Mouse (Mus musculus): Measurements from ENCODE around the gene Bach2.

Bach2 gene

DNA sequence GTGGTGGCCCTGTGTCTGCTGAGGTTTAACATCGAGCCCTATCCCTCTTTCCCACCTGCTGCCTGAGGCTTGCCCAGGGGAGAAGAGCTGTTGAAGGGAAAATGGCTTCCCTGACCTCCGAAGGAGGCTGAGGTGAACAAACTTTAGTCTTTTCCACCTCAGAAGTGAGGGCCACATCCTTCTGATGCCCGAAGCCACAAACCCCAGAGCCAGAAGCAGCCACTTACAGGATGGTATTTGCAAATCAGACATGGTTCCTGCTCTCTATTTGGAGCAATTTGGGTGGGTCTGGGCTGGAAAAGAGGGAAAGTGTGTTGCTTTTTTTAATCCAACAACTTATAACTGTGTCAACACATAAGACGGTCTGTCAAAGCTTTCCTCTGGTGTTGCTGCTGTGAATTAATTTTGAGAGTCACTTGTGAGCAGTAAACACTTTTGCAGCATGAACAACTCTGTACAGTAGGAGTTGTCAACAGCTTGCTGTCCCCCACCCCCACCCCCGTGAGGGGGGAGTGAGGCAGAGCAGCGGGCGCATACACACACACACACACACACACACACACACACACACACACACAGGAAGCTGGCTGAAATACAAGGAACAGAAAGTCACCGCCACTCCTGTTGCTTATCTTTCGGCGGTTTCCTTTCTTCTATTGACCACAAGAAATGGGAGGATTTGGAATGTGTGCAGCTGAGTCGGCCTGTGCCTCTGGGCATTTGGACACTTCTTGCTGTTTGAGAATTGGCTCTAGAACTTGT lies 149.1 kb downstream of the Bach2 start:
- no peak for DNase-seq (ENCODE audit: low read depth, low spot score)

GRCm38 (mm10) chr4:32388564-32388963 lies 150.0 kb downstream of the Bach2 start:
- DNase-seq (ENCODE audit: low read depth, low spot score) = no peak

GRCm38 (mm10) chr4:32389107-32389800 lies 150.7 kb downstream of the Bach2 start:
- no peak for DNase-seq (ENCODE audit: low read depth, low spot score)

- DNase-seq (ENCODE audit: low read depth, low spot score) = no peak
Measured at GRCm38 (mm10) chr4:32391260-32391659, 152.7 kb downstream of the Bach2 start.

DNA sequence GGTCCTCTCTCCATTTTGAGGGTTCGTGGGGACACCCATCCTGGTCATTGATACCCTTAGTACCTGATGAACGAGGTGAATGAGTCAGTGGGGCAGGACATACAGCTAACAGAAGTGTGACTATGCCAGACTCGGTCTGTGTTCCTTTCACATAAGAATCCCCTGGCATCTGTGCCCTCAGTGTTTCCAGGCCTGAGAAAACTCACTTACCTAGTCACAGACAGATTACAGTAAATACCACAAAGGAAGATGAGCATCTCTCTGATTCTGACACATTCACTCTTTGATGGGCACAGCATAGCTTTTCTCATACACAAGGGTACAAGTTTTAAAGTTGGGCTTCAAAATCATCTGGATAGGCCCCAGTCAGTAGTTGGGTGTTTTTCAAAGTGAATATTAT lies 154.6 kb downstream of the Bach2 start:
- DNase-seq (ENCODE audit: low read depth, low spot score) = no peak

- DNase-seq (ENCODE audit: low read depth, low spot score) = no peak
Measured at GRCm38 (mm10) chr4:32393951-32394350, 155.3 kb downstream of the Bach2 start.

- DNase-seq (ENCODE audit: low read depth, low spot score) = no peak
Measured at GRCm38 (mm10) chr4:32394850-32395249, 156.2 kb downstream of the Bach2 start.

GRCm38 (mm10) chr4:32401459-32401858 lies 162.9 kb downstream of the Bach2 start:
- DNase-seq (ENCODE audit: low read depth, low spot score) = no peak

GRCm38 (mm10) chr4:32403506-32403905 lies 164.9 kb downstream of the Bach2 start:
- no peak for DNase-seq (ENCODE audit: low read depth, low spot score)

GRCm38 (mm10) chr4:32405149-32405882 lies 166.7 kb downstream of the Bach2 start:
- no peak for DNase-seq (ENCODE audit: low read depth, low spot score)

GRCm38 (mm10) chr4:32405985-32406384 lies 167.4 kb downstream of the Bach2 start:
- no peak for DNase-seq (ENCODE audit: low read depth, low spot score)

DNA sequence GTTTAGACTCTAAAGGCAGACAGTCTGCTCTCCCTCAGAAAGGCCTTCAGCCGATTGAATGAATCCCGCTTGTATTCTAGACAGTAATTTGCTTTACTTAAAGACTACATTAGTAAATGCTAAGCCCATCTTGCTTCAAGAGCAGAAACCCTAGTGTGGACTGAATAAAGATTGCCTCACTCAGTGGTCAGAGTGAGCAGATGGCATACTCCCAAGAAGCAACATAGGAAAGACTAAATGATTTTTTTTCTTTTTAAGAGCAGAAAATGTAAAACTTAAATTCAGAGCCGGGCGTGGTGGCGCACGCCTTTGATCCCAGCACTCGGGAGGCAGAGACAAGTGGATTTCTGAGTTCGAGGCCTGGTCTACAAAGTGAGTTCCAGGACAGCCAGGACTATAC lies 169.9 kb downstream of the Bach2 start:
- DNase-seq (ENCODE audit: low read depth, low spot score) = no peak

DNA sequence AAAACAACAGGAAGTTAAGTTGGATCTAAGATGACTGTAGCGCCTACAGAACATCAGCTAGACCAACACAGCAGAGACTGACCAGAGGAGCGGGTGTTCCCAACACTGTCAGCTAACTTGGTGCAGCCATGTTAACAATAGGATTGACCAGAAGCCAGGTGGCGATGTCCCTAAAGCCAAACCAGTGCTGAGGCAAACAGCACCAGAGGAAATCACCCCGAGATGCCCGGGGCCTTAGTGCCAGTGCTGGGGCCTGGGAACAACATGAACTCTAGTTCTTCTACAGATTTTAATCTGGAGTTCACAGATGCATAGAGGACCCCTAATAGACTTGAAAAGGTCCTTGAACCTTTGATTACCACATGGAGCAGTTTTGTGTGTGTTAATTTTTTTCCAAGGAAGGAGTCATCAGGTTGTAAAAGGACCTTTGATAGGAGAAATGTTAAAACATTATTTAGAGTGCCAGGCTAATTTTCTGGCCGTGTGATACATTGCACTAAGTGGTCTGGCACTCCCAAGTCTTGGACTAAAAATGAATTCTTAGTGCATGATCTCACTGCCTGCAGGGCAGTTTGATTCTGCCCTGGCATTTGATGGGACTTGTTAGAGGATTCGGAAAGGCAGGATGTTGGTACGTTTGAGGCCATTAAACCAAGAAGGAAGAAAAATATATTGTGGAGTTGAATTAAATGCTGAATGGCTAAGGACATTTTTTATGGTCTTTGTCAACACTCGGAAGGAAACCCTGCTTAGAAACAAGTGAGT lies 170.7 kb downstream of the Bach2 start:
- no peak for DNase-seq (ENCODE audit: low read depth, low spot score)

- no peak for DNase-seq (ENCODE audit: low read depth, low spot score)
Measured at GRCm38 (mm10) chr4:32413063-32413462, 174.5 kb downstream of the Bach2 start.

- no peak for DNase-seq (ENCODE audit: low read depth, low spot score)
Measured at GRCm38 (mm10) chr4:32413505-32413904, 174.9 kb downstream of the Bach2 start.

- DNase-seq (ENCODE audit: low read depth, low spot score) = no peak
Measured at GRCm38 (mm10) chr4:32414959-32415358, 176.4 kb downstream of the Bach2 start.

- DNase-seq (ENCODE audit: low read depth, low spot score) = no peak
Measured at GRCm38 (mm10) chr4:32417939-32418338, 179.3 kb downstream of the Bach2 start.

- DNase-seq (ENCODE audit: low read depth, low spot score) = no peak
Measured at GRCm38 (mm10) chr4:32421570-32421969, 183.0 kb downstream of the Bach2 start.

DNA sequence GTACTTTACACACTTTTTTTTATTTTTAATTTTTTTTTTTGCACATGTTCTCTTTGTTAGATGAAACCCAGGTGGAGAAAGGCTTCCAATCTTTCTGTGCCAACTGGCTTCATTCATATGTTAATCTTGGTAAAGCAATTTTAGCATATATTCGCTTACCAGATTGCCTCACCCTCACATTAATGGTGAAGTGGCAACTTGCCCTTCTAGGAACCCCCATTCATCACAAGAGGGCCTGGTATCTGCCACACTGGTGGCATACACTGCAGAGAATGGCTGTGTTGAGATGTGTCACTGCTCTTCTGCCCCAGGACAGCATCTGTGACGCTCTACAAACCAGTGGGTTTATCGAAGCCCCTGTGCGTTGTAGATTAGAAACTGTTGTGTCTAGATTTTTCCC lies 183.8 kb downstream of the Bach2 start:
- DNase-seq (ENCODE audit: low read depth, low spot score) = no peak

DNA sequence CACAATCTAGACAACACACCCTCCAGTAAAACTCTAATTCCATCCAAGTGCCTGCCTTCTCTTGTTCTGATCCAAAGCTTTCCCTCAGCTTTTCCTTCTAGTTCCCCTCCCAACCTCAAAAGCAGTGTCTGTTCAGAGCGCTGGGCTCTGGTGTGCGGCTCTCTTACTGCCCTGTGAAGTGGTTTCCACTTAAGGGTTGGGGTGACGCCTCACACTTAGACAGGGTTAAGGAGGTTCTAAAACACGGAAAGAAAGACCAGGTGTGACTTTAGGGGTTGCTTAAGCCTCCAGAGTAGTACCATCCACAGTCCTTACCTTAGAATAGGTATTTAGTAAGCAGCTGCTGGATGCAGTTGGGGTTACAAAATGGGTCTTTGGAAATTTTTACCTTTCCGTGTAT lies 185.1 kb downstream of the Bach2 start:
- no peak for DNase-seq (ENCODE audit: low read depth, low spot score)

- DNase-seq (ENCODE audit: low read depth, low spot score) = no peak
Measured at GRCm38 (mm10) chr4:32424434-32424833, 185.8 kb downstream of the Bach2 start.

DNA sequence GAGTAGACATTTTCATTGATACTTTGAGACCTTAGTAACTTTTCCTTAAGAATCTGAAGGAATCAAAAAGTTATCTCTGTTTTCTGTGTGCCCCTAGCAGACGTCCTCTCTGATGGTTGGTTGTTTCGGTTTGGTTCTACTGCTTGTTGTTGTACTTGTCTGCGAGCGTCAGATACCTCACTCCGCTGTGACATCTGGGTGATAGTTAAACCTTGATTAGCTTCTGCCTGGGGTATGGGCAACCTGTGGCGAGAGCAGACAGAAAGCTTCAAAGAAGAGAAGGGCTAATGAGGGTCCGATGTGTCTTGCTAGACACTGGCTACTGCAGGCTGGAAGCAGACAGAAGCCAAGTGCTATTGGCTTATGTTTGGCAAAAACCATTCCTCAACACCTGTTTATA lies 186.5 kb downstream of the Bach2 start:
- no peak for DNase-seq (ENCODE audit: low read depth, low spot score)
